Mouse (Mus musculus): ENCODE results near the gene Arnt. TPM values are rescaled to one million over a fixed set of nuclear protein-coding genes. Genes with fewer than 3 reads are reported as not detected.
"Not testable (repeated sequence)": the region's sequence is repeated elsewhere in the genome, so short reads cannot be mapped to it uniquely, and the experiment has no call there.

Gene Arnt
- polyA plus RNA-seq, 1 experiment = 19.5 TPM

GRCm38 (mm10) chr3:95412268-95412667, 21.9 kb upstream of the Arnt start:
- H3K27me3 ChIP-seq (ENCODE audit: control insufficient read depth, insufficient read depth, low read length) = no peaks in the 10 kb centered on the region
- H3K27ac ChIP-seq (ENCODE audit: insufficient read depth, low read length) = no peak overlapping the region
- TF ChIP-seq POLR2A (IDR thresholded peaks at IDR 0.05; ENCODE audit: low read depth, low read length) = no peak
- WGBS = 87% methylated on average over 1 of the region's 1 CpGs
- no peaks in the 10 kb centered on the region for H3K36me3 ChIP-seq (ENCODE audit: control insufficient read depth, insufficient read depth, low read length)
- DNase-seq (ENCODE audit: low read depth in 1 of 2, low spot score in 2 of 2) = no peak
- no peaks in the 10 kb centered on the region for H3K4me1 ChIP-seq (ENCODE audit: control insufficient read depth, insufficient read depth, insufficient read length)
- H3K4me3 ChIP-seq (ENCODE audit: extremely low read depth, insufficient read depth, insufficient read length) = no peak overlapping the region

GRCm38 (mm10) chr3:95417866-95418265, 16.3 kb upstream of the Arnt start:
- DNase-seq (ENCODE audit: low read depth in 1 of 2, low spot score in 2 of 2) = no peak
- H3K4me3 ChIP-seq (ENCODE audit: extremely low read depth, insufficient read depth, insufficient read length) = no peak overlapping the region
- no peaks in the 10 kb centered on the region for H3K27me3 ChIP-seq (ENCODE audit: control insufficient read depth, insufficient read depth, low read length)
- 93% methylated on average over 6 of the region's 6 CpGs for WGBS
- no peak overlapping the region for H3K27ac ChIP-seq (ENCODE audit: insufficient read depth, low read length)
- TF ChIP-seq POLR2A (IDR thresholded peaks at IDR 0.05; ENCODE audit: low read depth, low read length) (no peak), CTCF (IDR thresholded peaks at IDR 0.05; ENCODE audit: extremely low read depth, insufficient read depth, insufficient read length, insufficient replicate concordance) (no peak)
- no peaks in the 10 kb centered on the region for H3K4me1 ChIP-seq (ENCODE audit: control insufficient read depth, insufficient read depth, insufficient read length)
- no peaks in the 10 kb centered on the region for H3K36me3 ChIP-seq (ENCODE audit: control insufficient read depth, insufficient read depth, low read length)

GRCm38 (mm10) chr3:95426476-95426875, 7.7 kb upstream of the Arnt start:
- DNase-seq (ENCODE audit: low read depth in 1 of 2, low spot score in 2 of 2); H3K27me3 ChIP-seq (ENCODE audit: control insufficient read depth, insufficient read depth, low read length); H3K36me3 ChIP-seq (ENCODE audit: control insufficient read depth, insufficient read depth, low read length); H3K4me3 ChIP-seq (ENCODE audit: extremely low read depth, insufficient read depth, insufficient read length); H3K4me1 ChIP-seq (ENCODE audit: control insufficient read depth, insufficient read depth, insufficient read length); H3K27ac ChIP-seq (ENCODE audit: insufficient read depth, low read length): not testable (repeated sequence)
- 86% methylated on average over 5 of the region's 5 CpGs for WGBS

GRCm38 (mm10) chr3:95427117-95427890, 6.9 kb upstream of the Arnt start:
- not testable (repeated sequence) for DNase-seq (ENCODE audit: low read depth in 1 of 2, low spot score in 2 of 2); H3K27me3 ChIP-seq (ENCODE audit: control insufficient read depth, insufficient read depth, low read length); H3K4me3 ChIP-seq (ENCODE audit: extremely low read depth, insufficient read depth, insufficient read length); H3K36me3 ChIP-seq (ENCODE audit: control insufficient read depth, insufficient read depth, low read length); H3K27ac ChIP-seq (ENCODE audit: insufficient read depth, low read length); H3K4me1 ChIP-seq (ENCODE audit: control insufficient read depth, insufficient read depth, insufficient read length)
- WGBS = 29% methylated on average over 17 of the region's 33 CpGs

- H3K36me3 ChIP-seq (ENCODE audit: control insufficient read depth, insufficient read depth, low read length); H3K27ac ChIP-seq (ENCODE audit: insufficient read depth, low read length); H3K4me1 ChIP-seq (ENCODE audit: control insufficient read depth, insufficient read depth, insufficient read length); DNase-seq (ENCODE audit: low read depth in 1 of 2, low spot score in 2 of 2); H3K27me3 ChIP-seq (ENCODE audit: control insufficient read depth, insufficient read depth, low read length): not testable (repeated sequence)
- 36% methylated on average over 13 of the region's 21 CpGs for WGBS
- peak overlapping the region; percentile 32 for H3K4me3 ChIP-seq (ENCODE audit: extremely low read depth, insufficient read depth, insufficient read length)
Observed at GRCm38 (mm10) chr3:95427891-95428238, 6.3 kb upstream of the Arnt start.

- H3K27ac ChIP-seq (ENCODE audit: insufficient read depth, low read length); H3K4me3 ChIP-seq (ENCODE audit: extremely low read depth, insufficient read depth, insufficient read length); H3K27me3 ChIP-seq (ENCODE audit: control insufficient read depth, insufficient read depth, low read length); DNase-seq (ENCODE audit: low read depth in 1 of 2, low spot score in 2 of 2); H3K36me3 ChIP-seq (ENCODE audit: control insufficient read depth, insufficient read depth, low read length); H3K4me1 ChIP-seq (ENCODE audit: control insufficient read depth, insufficient read depth, insufficient read length): not testable (repeated sequence)
- 64% methylated on average over 6 of the region's 11 CpGs for WGBS
Observed at GRCm38 (mm10) chr3:95428423-95428822, 5.8 kb upstream of the Arnt start.

- H3K4me3 ChIP-seq (ENCODE audit: extremely low read depth, insufficient read depth, insufficient read length) = peak overlapping the region; percentile 94; the same call in 1 of the 2 replicates
Observed at GRCm38 (mm10) chr3:95433301-95433915, 780 bp upstream of the Arnt start.

More at GRCm38 (mm10) chr3:95433301-95433915, 780 bp upstream of the Arnt start:
- DNase-seq (ENCODE audit: low read depth in 1 of 2, low spot score in 2 of 2) = no peak
- TF ChIP-seq POLR2A (IDR thresholded peaks at IDR 0.05; ENCODE audit: low read depth, low read length) = no peak
- TF ChIP-seq CTCF (IDR thresholded peaks at IDR 0.05; ENCODE audit: extremely low read depth, insufficient read depth, insufficient read length, insufficient replicate concordance) = no peak
- 0 out of 2 replicates have a peak, but pooled peaks cover 2% of the 10 kb centered on the region for H3K36me3 ChIP-seq (ENCODE audit: control insufficient read depth, insufficient read depth, low read length)
- no peaks in the 10 kb centered on the region; the same call in 1 of the 2 replicates for H3K27me3 ChIP-seq (ENCODE audit: control insufficient read depth, insufficient read depth, low read length)
- no peak overlapping the region for H3K27ac ChIP-seq (ENCODE audit: insufficient read depth, low read length)
- WGBS = 60% methylated on average over 10 of the region's 10 CpGs
- H3K4me1 ChIP-seq (ENCODE audit: control insufficient read depth, insufficient read depth, insufficient read length) = no peaks in the 10 kb centered on the region; the same call in 1 of the 2 replicates

Data from spleen, adult 2 months (tissue).